Mouse (Mus musculus): ENCODE measurements at regions not wholly inside any gene's neighbourhood (a gene's known extent, or its start where the extent isn't known, plus 50 kb on each side); places are given as distances from the start of the nearest gene placed in this dataset.

DNA sequence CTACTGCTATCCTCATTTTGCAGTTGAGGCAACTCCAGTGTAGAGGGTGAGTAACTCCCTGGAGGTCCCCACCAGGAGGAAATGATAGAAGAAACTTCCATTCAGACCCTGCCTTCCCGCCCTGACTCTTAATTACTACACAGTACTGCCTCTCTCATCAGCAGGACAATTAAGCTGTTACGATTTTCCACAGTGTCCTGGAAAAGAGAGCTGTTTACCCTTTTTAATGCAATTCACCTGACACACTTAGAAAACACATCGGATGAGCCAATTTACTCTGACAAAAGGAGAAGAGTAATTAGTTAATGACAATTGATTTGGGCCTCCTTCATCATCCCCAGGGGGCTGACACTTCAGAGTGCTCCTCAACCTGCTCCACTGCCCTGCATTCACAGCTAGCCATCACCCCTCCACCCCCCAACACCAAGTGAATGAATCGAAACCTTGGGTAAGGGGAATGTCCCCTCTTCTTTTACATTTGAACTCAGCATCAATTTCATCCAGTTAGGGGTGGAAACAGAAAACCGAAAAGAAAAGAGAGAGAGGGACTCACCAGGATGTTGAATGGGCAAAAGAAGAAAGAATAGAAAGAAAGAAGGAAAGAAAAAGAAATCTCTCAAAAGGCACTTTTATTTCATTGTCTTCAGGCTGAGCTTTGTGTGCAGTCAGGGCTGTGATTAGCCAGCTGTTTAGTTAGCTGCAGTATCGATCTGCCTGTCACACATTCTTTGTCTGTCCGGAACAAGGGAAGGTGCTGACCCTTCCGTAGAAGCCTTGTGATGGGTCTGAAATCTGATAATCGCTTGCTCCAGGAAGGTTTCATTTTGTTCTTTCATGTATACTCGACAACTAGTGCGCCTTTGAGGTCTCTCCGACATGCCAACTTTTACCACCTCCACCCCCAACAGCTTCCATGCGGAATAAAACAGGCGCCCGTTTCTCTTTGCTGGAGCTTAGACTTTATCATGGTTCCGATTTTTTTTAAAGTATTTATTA is 482.6 kb upstream of the Tenm4 start:
- TF ChIP-seq E2F4 (IDR thresholded peaks at IDR 0.05; ENCODE audit: insufficient read depth) (no peak), POLR2A (IDR thresholded peaks at IDR 0.05; ENCODE audit: insufficient read length, low read depth) (no peak), TCF3 (IDR thresholded peaks at IDR 0.05; ENCODE audit: insufficient read length, low read depth) (no peak), REST (IDR thresholded peaks at IDR 0.05; ENCODE audit: insufficient read depth, insufficient read length) (no peak)
